Mouse (Mus musculus): ENCODE results near the gene H2al1n. TPM values are rescaled to one million over a fixed set of nuclear protein-coding genes. Genes with fewer than 3 reads are reported as not detected.
"Not testable (repeated sequence)": the region's sequence is repeated elsewhere in the genome, so short reads cannot be mapped to it uniquely, and the experiment has no call there.

The H2al1n gene
- polyA plus RNA-seq (2015; fragmentation: Nextera tagmentation; extraction: Ambion mirVana): not detected in 2 replicates

DNA sequence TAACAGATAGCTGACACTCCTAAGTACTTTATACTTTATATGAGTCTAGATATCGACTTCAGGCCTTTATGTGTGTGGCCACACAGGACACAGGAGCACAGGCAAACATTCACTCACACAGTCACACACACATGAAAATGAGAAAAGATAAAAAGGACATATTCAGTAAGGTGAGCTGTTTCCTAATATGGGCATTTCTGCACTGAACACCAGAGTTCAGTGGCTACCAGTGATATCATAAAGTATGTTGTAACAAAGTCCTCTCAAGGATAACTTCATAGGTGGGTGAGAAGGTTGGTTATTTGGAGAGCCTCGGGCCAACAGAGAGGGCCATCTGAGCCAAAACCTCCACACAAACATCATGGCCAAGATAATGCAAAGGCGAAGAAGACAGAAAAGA, at the start of gene H2al1n:
TSS of gene H2al1n (plus strand) at position 301 of the 400 bp plus-strand sequence.
- H3K36me3 ChIP-seq (ENCODE audit: control insufficient read depth, insufficient read depth, low read length); H3K27ac ChIP-seq (ENCODE audit: low read length); H3K9ac ChIP-seq (ENCODE audit: low read depth, low read length); H3K9me3 ChIP-seq (ENCODE audit: control insufficient read depth, low read length); H3K4me3 ChIP-seq (ENCODE audit: low read length); ATAC-seq; H3K4me1 ChIP-seq (ENCODE audit: control insufficient read depth, insufficient read depth, low read length); H3K4me2 ChIP-seq (ENCODE audit: low read depth, low read length); H3K27me3 ChIP-seq (replicated peaks; ENCODE audit: control insufficient read depth, insufficient read depth, low read length): not testable (repeated sequence)
- WGBS: 86% methylated on average over 3 of the region's 3 CpGs

DNA sequence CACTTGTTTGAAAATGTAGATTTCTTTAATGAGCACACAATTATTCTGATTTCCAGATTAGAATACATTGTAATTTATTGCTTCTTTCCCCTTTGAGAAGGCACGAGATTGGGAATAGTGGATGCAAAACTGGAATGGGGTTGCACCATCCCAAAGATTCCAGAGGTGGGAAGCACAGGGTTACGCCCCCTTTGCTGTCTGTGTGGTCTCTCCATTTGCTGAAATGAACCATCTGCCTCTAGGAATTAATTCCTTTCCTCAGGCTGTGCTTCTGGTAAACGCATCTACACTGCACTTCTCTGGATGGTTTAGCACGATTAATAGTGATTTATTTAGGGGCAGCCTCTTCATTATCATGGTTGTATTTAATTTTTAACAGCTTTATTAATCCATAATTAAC, 11.7 kb upstream of the H2al1n start:
- Histone ChIP-seq H3K27me3 (replicated peaks; ENCODE audit: control insufficient read depth, insufficient read depth, low read length) (no peaks in the 10 kb centered on the region), H3K4me1 (ENCODE audit: control insufficient read depth, insufficient read depth, low read length) (no peaks in the 10 kb centered on the region), H3K4me2 (ENCODE audit: low read depth, low read length) (no peak overlapping the region), H3K27ac (ENCODE audit: low read length) (no peak overlapping the region), H3K9ac (ENCODE audit: low read depth, low read length) (no peak overlapping the region), H3K4me3 (ENCODE audit: low read length) (no peak overlapping the region), H3K9me3 (ENCODE audit: control insufficient read depth, low read length) (no peaks in the 10 kb centered on the region), H3K36me3 (ENCODE audit: control insufficient read depth, insufficient read depth, low read length) (no peaks in the 10 kb centered on the region)
- 57% methylated on average over 4 of the region's 4 CpGs for WGBS
- ATAC-seq: no peak

DNA sequence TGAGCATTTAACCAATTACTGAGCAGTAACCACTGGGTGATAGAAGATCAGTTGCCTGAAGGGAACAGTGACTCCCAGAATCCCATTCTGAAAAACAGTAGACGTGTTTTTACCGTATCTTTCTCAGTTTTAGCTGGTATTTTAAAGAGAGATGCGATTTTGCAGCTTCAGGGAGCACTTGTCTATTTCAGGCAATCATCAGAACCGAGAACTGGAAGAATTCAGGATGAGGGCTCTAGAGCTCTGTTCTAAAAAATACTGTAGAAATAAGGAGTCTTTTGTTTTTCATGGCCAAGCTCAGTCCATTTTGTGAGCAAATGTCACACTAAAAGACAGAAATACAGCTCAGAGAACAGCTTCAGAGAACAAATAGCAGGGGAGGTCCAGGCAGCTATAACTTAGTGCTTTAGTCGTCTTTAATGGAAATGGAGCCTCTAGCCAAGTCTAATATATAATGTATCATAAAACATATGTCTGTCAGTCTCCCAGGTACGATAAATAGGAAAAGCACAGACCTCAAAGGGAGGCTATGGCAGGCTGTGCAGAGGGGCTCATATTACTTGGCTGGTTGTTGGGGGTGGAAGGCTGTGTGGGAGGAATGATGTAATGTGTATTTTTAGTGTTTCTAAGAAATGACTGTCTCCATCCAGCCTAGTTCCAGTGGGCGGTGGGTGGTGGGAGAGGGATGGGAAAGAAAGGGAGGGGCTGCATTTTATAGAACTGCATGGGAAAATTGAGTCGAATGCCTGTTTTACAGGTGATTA, 4.7 kb upstream of the H2al1n start:
- Histone ChIP-seq H3K27ac (ENCODE audit: low read length) (no peak overlapping the region), H3K4me1 (ENCODE audit: control insufficient read depth, insufficient read depth, low read length) (no peaks in the 10 kb centered on the region), H3K4me3 (ENCODE audit: low read length) (no peak overlapping the region), H3K27me3 (replicated peaks; ENCODE audit: control insufficient read depth, insufficient read depth, low read length) (no peaks in the 10 kb centered on the region), H3K9ac (ENCODE audit: low read depth, low read length) (no peak overlapping the region), H3K36me3 (ENCODE audit: control insufficient read depth, insufficient read depth, low read length) (no peaks in the 10 kb centered on the region), H3K9me3 (ENCODE audit: control insufficient read depth, low read length) (no peaks in the 10 kb centered on the region), H3K4me2 (ENCODE audit: low read depth, low read length) (no peak overlapping the region)
- WGBS: 59% methylated on average over 8 of the region's 8 CpGs
- no peak for ATAC-seq

DNA sequence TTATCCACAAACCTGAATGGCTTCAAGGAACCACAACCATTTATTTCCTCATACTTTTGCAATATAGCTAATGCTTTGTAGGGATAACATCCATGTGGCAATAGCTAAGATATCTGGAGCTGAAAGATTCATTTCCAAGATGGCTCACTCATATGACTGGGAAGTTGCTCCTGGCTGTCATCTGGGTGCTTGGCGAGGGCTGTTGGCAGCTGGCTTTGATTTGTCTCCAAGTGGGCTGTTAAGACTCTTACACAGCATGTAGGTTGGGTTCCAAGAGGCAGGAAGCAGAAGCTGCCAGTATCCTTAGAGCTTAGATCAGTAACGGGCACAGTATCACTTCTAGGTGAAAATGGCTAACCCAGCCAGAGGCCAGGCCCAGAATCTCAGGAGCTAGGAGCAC, 18.3 kb downstream of the H2al1n start:
- no peak overlapping the region for H3K4me2 ChIP-seq (ENCODE audit: low read depth, low read length)
- H3K9ac ChIP-seq (ENCODE audit: low read depth, low read length): no peak overlapping the region
- no peak for ATAC-seq
- no peaks in the 10 kb centered on the region for H3K4me1 ChIP-seq (ENCODE audit: control insufficient read depth, insufficient read depth, low read length)
- no peaks in the 10 kb centered on the region for H3K9me3 ChIP-seq (ENCODE audit: control insufficient read depth, low read length)
- no peak overlapping the region for H3K27ac ChIP-seq (ENCODE audit: low read length)
- H3K36me3 ChIP-seq (ENCODE audit: control insufficient read depth, insufficient read depth, low read length): no peaks in the 10 kb centered on the region
- H3K4me3 ChIP-seq (ENCODE audit: low read length): no peak overlapping the region
- WGBS: 76% methylated on average over 2 of the region's 2 CpGs
- no peaks in the 10 kb centered on the region for H3K27me3 ChIP-seq (replicated peaks; ENCODE audit: control insufficient read depth, insufficient read depth, low read length)

DNA sequence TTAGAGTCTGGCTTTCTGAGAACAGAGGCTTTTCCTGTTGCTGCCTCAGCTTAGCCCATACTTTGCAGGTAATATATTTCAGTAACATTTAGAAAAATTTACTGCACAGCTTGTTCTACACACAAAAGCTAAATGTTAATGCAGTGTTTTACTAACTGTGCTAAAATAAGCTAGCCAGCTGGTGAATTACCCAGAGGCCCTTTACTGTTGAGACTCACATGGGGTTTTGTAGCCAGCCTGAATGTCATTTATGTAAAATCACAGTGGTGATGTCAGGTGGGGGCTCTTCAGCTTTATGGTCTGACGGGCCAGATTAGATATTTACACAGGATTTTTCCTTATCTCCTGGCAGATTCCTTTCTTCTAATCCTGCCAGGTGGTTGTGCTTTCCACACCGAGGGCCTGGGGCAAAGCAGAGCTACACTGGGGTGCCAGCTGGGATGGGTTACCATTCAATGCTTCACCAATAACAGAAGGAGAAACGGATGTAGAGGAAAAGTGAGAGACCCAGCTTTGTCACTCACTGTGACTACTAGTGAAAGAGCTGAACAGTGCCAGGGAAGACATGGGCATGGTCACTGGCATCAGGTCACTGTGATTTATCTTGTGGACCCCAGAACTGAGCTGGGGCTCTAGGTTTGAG, 48.8 kb downstream of the H2al1n start:
- no peak for ATAC-seq
- Histone ChIP-seq H3K27ac (ENCODE audit: low read length) (no peak overlapping the region), H3K36me3 (ENCODE audit: control insufficient read depth, insufficient read depth, low read length) (no peaks in the 10 kb centered on the region), H3K9me3 (ENCODE audit: control insufficient read depth, low read length) (no peaks in the 10 kb centered on the region), H3K4me3 (ENCODE audit: low read length) (no peak overlapping the region), H3K27me3 (replicated peaks; ENCODE audit: control insufficient read depth, insufficient read depth, low read length) (no peaks in the 10 kb centered on the region), H3K4me1 (ENCODE audit: control insufficient read depth, insufficient read depth, low read length) (no peaks in the 10 kb centered on the region), H3K4me2 (ENCODE audit: low read depth, low read length) (no peak overlapping the region), H3K9ac (ENCODE audit: low read depth, low read length) (no peak overlapping the region)
- WGBS: 50% methylated on average over 3 of the region's 3 CpGs
